Mouse (Mus musculus) cerebellum, adult 2 months (tissue): ENCODE results near the gene Emg1.

ENCODE experiments used
- CTCF ChIP-seq: fragments of 200-500 bp; IDR thresholded peaks from 2 replicates; pipeline ENCODE4 v1.5.1; 2011; ENCODE audit warnings: low read depth, mild to moderate bottlenecking, control low read depth, low read length, moderate library complexity, borderline replicate concordance; ENCODE audit not compliant: insufficient read depth
- POLR2A ChIP-seq: fragments of 200-500 bp; IDR thresholded peaks from 2 replicates; pipeline ENCODE4 v1.6.1; 2011; ENCODE audit warnings: low read length, control low read depth, borderline replicate concordance; ENCODE audit not compliant: insufficient read depth

DNA sequence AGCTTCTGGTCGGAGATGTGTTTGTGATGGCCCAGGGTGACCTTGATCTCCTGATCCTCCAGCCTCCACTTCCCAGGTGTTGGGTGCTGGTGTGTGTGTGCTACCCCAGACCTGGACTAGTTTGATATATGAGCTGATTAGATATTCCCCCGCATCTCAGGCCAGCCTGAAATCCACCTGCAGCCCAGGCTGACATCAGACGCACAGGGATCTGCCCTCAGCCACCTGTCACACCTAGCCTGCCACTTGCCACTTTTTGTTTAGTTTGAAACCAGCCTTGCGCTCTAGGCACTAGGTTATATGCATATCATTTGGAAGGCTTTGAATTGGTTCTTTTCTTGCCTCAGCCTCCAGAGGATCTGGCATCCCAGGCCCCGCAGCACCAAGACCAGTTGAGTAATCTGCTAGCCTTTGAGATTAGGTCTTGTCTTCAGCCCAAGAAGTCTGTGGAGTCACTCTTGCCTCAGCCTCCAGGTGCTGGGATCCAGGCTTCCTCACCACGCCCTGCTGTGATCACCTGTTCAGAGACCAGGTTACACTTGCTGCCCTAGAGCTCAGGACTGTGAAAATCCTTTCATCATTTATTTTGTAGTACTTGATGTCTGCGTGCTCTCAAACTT is 41.6 kb downstream of the Emg1 start:
- no peak for TF ChIP-seq CTCF
- TF ChIP-seq POLR2A: no peak
